Mouse (Mus musculus): ENCODE results near the gene Itgam. TPM values are rescaled to one million over a fixed set of nuclear protein-coding genes. Genes with fewer than 3 reads are reported as not detected.

Itgam gene
- total and polyA plus RNA-seq, 2 experiments, result 0.29 to 0.65 TPM

DNA sequence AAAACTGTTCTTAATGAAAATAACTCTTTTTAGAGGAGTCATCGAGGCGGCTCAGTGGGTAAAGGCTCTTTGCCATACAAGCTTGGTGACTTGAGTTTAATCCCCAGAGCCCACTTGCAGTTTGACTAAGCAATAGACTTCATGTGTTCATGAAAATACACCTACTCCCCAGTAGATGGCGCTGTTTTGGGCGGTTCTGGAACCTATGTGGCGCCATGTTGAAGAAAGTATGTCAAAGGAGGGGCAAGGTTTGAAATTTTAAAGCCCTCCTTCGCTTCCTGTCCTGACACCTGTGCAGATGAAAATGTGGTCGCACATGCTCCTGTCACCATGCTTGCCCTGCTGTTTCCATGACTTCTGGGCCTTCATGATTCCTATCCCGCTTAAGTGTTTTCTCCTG is 39.5 kb upstream of the Itgam start:
- no peak for TF ChIP-seq POLR2A (IDR thresholded peaks at IDR 0.05; ENCODE audit: extremely low read depth, insufficient read depth, low read length)
- TF ChIP-seq CTCF (IDR thresholded peaks at IDR 0.05; ENCODE audit: low read depth, low read length), result peak; percentile 16; the same call in 1 of the 2 replicates
- no peaks in the 10 kb centered on the region for H3K36me3 ChIP-seq (ENCODE audit: control insufficient read depth, insufficient read depth, low read length)
- no peak overlapping the region for H3K9ac ChIP-seq (ENCODE audit: low read depth, low read length)
- 70% methylated on average over 8 of the region's 8 CpGs for WGBS
- H3K79me2 ChIP-seq (ENCODE audit: control insufficient read depth, insufficient read depth, low read length), result no peaks in the 10 kb centered on the region
- no peaks in the 10 kb centered on the region for H3K27me3 ChIP-seq (ENCODE audit: control insufficient read depth, insufficient read depth, low read length)
- H3K4me3 ChIP-seq (ENCODE audit: insufficient read depth, low read depth, low read length), result no peak overlapping the region
- no peak overlapping the region for H3K27ac ChIP-seq (replicated peaks; ENCODE audit: insufficient read depth, low read depth, low read length)
- H3K4me1 ChIP-seq (ENCODE audit: control insufficient read depth, insufficient read depth, low read length), result peaks cover 9% of the 10 kb centered on the region
- no peak for DNase-seq (ENCODE audit: extremely low read depth, low read depth, low spot score)

- peak; percentile 20 for DNase-seq (ENCODE audit: extremely low read depth, low read depth, low spot score)
- no peaks in the 10 kb centered on the region for H3K36me3 ChIP-seq (ENCODE audit: control insufficient read depth, insufficient read depth, low read length)
- TF ChIP-seq CTCF (IDR thresholded peaks at IDR 0.05; ENCODE audit: low read depth, low read length), result no peak
- TF ChIP-seq POLR2A (IDR thresholded peaks at IDR 0.05; ENCODE audit: extremely low read depth, insufficient read depth, low read length), result no peak
- no peak overlapping the region for H3K4me3 ChIP-seq (ENCODE audit: insufficient read depth, low read depth, low read length)
- WGBS, result 76% methylated on average over 4 of the region's 4 CpGs
- no peak overlapping the region for H3K9ac ChIP-seq (ENCODE audit: low read depth, low read length)
- no peak overlapping the region for H3K27ac ChIP-seq (replicated peaks; ENCODE audit: insufficient read depth, low read depth, low read length)
- H3K27me3 ChIP-seq (ENCODE audit: control insufficient read depth, insufficient read depth, low read length), result no peaks in the 10 kb centered on the region
- H3K4me1 ChIP-seq (ENCODE audit: control insufficient read depth, insufficient read depth, low read length), result peaks cover 9% of the 10 kb centered on the region
- no peaks in the 10 kb centered on the region for H3K79me2 ChIP-seq (ENCODE audit: control insufficient read depth, insufficient read depth, low read length)
These were observed 38.9 kb upstream of the Itgam start for GRCm38 (mm10) chr7:128023565-128023964.

DNA sequence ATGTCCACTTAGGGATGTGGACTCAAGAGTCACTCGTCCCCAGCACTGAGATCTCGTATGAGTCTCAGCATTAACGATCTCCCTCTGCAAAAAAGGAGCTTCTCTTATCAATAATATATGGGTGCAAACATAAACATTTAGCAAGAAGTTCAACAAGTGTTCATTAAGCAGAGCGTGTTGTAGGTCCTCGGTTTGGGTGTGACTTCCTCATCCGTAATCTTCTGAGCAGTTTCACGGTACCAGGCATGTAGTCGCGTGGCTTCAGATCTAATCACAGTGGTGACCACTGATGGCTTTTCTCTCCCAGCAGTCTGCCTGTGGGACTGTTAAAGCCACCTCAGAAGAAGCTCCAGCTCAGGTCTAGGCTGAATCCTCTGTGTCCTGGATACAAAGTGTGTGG is 38.1 kb upstream of the Itgam start:
- WGBS, result 88% methylated on average over 9 of the region's 9 CpGs

GRCm38 (mm10) chr7:128024932-128025331 is 37.5 kb upstream of the Itgam start:
- Histone ChIP-seq H3K27ac (replicated peaks; ENCODE audit: insufficient read depth, low read depth, low read length) (no peak overlapping the region), H3K27me3 (ENCODE audit: control insufficient read depth, insufficient read depth, low read length) (no peaks in the 10 kb centered on the region), H3K4me1 (ENCODE audit: control insufficient read depth, insufficient read depth, low read length) (peaks cover under 1% of the 10 kb centered on the region), H3K79me2 (ENCODE audit: control insufficient read depth, insufficient read depth, low read length) (no peaks in the 10 kb centered on the region), H3K36me3 (ENCODE audit: control insufficient read depth, insufficient read depth, low read length) (no peaks in the 10 kb centered on the region), H3K4me3 (ENCODE audit: insufficient read depth, low read depth, low read length) (no peak overlapping the region), H3K9ac (ENCODE audit: low read depth, low read length) (no peak overlapping the region)
- no peak for DNase-seq (ENCODE audit: extremely low read depth, low read depth, low spot score)
- WGBS, result 91% methylated on average over 4 of the region's 4 CpGs
- TF ChIP-seq POLR2A (IDR thresholded peaks at IDR 0.05; ENCODE audit: extremely low read depth, insufficient read depth, low read length), result no peak
- no peak for TF ChIP-seq CTCF (IDR thresholded peaks at IDR 0.05; ENCODE audit: low read depth, low read length)

More for the DNA sequence above, 38.1 kb upstream of the Itgam start:
- no peak for TF ChIP-seq POLR2A (IDR thresholded peaks at IDR 0.05; ENCODE audit: extremely low read depth, insufficient read depth, low read length)
- TF ChIP-seq CTCF (IDR thresholded peaks at IDR 0.05; ENCODE audit: low read depth, low read length), result no peak
- Histone ChIP-seq H3K79me2 (ENCODE audit: control insufficient read depth, insufficient read depth, low read length) (no peaks in the 10 kb centered on the region), H3K4me3 (ENCODE audit: insufficient read depth, low read depth, low read length) (no peak overlapping the region), H3K4me1 (ENCODE audit: control insufficient read depth, insufficient read depth, low read length) (peaks cover 5% of the 10 kb centered on the region), H3K9ac (ENCODE audit: low read depth, low read length) (no peak overlapping the region), H3K27me3 (ENCODE audit: control insufficient read depth, insufficient read depth, low read length) (no peaks in the 10 kb centered on the region), H3K27ac (replicated peaks; ENCODE audit: insufficient read depth, low read depth, low read length) (no peak overlapping the region), H3K36me3 (ENCODE audit: control insufficient read depth, insufficient read depth, low read length) (no peaks in the 10 kb centered on the region)
- DNase-seq (ENCODE audit: extremely low read depth, low read depth, low spot score), result no peak

GRCm38 (mm10) chr7:128025381-128025780 is 37.1 kb upstream of the Itgam start:
- no peak overlapping the region for H3K4me3 ChIP-seq (ENCODE audit: insufficient read depth, low read depth, low read length)
- H3K27ac ChIP-seq (replicated peaks; ENCODE audit: insufficient read depth, low read depth, low read length), result no peak overlapping the region
- no peaks in the 10 kb centered on the region for H3K79me2 ChIP-seq (ENCODE audit: control insufficient read depth, insufficient read depth, low read length)
- H3K36me3 ChIP-seq (ENCODE audit: control insufficient read depth, insufficient read depth, low read length), result no peaks in the 10 kb centered on the region
- no peak for DNase-seq (ENCODE audit: extremely low read depth, low read depth, low spot score)
- 81% methylated on average over 4 of the region's 4 CpGs for WGBS
- H3K9ac ChIP-seq (ENCODE audit: low read depth, low read length), result no peak overlapping the region
- TF ChIP-seq POLR2A (IDR thresholded peaks at IDR 0.05; ENCODE audit: extremely low read depth, insufficient read depth, low read length) (no peak), CTCF (IDR thresholded peaks at IDR 0.05; ENCODE audit: low read depth, low read length) (no peak)
- H3K27me3 ChIP-seq (ENCODE audit: control insufficient read depth, insufficient read depth, low read length), result no peaks in the 10 kb centered on the region
- no peaks in the 10 kb centered on the region for H3K4me1 ChIP-seq (ENCODE audit: control insufficient read depth, insufficient read depth, low read length)

DNA sequence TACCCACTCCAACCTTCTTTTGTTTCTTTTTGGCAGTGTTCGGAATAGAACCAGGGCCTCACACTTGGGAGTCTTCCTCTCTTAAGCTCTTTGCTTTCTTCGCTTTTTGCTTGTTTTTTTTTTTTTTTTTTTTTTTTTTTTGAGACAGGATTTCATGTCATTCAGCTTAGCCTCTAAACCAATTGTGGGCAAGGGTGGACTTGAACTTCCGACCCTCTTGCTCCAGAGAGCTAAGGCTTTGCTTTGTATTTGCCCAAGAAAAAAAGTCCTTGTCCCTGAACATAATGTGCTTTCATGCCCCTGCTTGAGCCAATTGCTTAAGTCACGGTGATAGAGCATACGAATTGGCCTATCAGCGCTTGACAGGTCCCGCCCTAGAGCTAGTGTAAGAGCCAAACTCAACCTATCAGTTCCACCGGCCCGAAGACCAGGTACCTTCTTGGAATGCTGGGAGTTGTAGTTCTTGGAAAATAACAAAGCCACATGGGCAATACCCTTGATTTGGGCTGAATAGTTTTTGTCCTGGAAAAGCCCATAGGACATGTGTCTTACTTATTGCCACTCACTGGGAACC is 30.9 kb upstream of the Itgam start:
- Histone ChIP-seq H3K79me2 (ENCODE audit: control insufficient read depth, insufficient read depth, low read length) (no peaks in the 10 kb centered on the region), H3K4me1 (ENCODE audit: control insufficient read depth, insufficient read depth, low read length) (peaks cover 15% of the 10 kb centered on the region), H3K4me3 (ENCODE audit: insufficient read depth, low read depth, low read length) (no peak overlapping the region), H3K9ac (ENCODE audit: low read depth, low read length) (no peak overlapping the region), H3K36me3 (ENCODE audit: control insufficient read depth, insufficient read depth, low read length) (no peaks in the 10 kb centered on the region), H3K27me3 (ENCODE audit: control insufficient read depth, insufficient read depth, low read length) (no peaks in the 10 kb centered on the region), H3K27ac (replicated peaks; ENCODE audit: insufficient read depth, low read depth, low read length) (peak overlapping the region; percentile 99)
- WGBS, result 41% methylated on average over 9 of the region's 9 CpGs
- no peak for TF ChIP-seq CTCF (IDR thresholded peaks at IDR 0.05; ENCODE audit: low read depth, low read length)
- no peak for TF ChIP-seq POLR2A (IDR thresholded peaks at IDR 0.05; ENCODE audit: extremely low read depth, insufficient read depth, low read length)
- peak; percentile 96 for DNase-seq (ENCODE audit: extremely low read depth, low read depth, low spot score)
